Mouse (Mus musculus): ENCODE measurements around the gene Sgsh. TPM values are rescaled to one million over a fixed set of nuclear protein-coding genes. Genes with fewer than 3 reads are reported as not detected.
"Not testable (repeated sequence)": the region's sequence is repeated elsewhere in the genome, so short reads cannot be mapped to it uniquely, and the experiment has no call there.

The Sgsh gene
- total RNA-seq (2021) = 1 to 10 TPM; 3.1 to 3.3 TPM
- long read RNA-seq, experiment 1, partial matches to known transcripts = 0 of 23 reads
- long read RNA-seq, experiment 1, other reads (novel, unspliced or antisense) = 23 of 23 reads
- long read RNA-seq, experiment 2, full-length matches to known transcripts = 1 of 21 reads
- long read RNA-seq, experiment 2, partial matches to known transcripts = 1 of 21 reads
- long read RNA-seq, experiment 2, other reads (novel, unspliced or antisense) = 19 of 21 reads

DNA sequence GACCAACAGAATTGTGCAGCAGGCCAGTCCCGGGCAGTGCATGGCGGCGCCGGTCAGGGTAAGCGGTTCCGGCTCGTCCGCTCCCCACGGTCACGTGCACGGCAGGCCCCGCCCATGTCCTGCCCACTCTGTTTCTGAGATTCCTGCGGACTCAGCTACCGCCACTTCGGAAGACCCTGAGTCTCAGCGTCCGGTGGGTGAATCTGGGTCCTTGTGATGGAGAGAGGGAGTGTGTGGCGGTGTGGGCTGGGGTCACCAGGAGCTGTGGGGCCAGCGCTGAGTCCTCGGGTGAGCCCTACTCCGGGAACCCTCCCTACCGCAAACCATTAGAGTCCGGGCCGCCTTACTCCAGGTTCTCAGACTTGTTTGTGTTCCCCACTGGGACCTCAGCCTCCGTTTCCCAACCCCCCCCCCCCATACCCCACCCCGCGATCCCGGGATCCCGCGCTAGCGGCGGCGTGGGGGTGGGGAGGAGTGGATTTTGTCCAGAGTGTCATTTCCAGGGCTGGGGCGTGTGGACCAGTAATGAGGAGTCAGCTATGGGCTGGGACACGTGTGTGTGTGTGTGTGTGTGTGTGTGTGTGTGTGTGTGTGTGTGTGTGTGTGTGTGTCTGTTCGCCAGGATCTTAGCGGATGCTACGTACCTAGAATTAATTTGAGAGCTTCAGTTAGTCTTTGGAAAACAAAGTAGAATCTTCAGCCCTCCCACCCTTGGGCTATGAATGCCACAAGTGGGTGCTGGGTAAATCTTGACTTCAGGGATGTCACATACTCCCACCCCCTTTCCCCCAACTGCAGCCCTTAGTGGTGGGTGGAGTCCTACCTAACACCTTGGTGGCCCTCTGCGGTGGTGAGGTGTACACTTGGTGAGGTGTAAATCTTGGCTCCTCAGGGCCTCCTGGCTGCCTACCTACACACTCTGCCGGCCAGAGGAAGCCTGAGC is at the start of gene Sgsh, which contains the start of gene Slc26a11:
Gene Sgsh, minus strand, starts transcription at position 94 of the 943 bp plus-strand sequence.
Gene Slc26a11, plus strand, starts transcription at position 115 of the 943 bp plus-strand sequence.
- DNase-seq = peak; percentile 86

DNA sequence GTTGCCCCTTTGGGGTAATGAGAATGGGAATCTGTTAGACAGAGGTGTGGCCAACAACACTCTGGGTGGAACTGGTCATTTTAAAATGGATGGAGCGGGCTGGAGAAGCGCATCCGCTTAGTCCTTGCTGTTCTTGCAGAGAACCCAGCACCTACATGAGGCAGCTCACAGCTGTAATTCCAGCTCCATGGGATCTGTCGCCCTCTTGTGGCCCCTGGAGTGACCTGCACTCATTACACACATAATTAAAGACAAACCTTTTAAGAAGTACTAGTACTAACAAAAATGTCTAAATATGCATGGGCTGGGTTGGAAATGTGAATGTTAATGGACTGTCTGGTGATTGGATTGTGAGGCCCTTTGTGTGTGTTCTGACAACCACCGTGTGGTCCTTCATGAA is 49.3 kb upstream of the Sgsh start:
- no peak for DNase-seq

DNA sequence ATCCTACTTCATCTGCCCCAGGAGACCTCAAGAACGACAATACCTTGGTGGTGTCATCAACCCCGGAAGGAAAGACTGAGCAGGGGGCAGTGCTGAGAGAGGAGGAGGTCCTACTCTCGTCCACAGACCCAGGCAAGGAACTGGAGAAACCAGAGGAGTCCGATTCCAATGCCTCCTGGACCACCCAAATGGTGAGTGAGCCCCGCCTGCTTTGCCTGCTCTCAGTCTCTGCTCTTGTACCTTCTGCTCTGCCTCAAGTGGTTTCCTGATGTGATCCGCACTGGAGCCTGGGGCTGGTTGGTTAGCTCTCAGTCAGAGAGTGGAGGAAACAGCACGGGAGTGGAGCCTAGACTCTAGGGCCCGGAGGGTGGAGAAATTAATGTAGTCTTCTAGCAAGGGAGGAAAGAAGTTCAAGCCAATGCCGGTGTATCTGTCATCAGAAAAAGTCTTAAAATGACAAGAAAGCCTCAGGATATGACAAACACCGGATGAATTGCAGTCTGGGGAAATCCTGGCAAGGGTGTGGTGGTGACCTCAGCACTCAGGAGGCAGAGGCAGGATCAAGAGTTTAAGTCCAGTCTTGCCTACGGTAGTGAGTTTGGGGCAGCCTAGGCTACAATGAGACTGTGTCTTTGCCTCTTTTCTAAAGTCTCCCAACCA is 47.3 kb upstream of the Sgsh start:
- no peak for DNase-seq

DNA sequence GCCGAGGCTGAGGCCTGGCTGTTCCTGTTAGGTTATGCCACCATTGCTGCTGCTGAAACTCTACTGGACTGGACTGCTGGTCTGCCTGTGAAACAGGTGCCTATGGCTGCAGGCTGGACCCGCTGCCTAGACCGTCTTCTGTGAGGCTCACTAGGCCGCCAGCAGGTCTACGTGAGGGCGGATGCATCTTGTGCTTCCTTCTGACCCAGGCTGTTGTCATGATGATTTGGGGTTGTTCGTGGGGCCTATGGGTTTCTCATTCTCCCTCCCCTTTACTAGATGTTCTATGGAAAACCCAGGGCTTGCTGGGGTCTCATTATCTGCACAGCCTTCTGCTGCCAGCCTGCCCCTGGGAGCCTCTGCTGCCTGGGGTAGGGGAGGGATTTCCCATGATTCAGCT is 41.1 kb upstream of the Sgsh start:
- no peak for DNase-seq

DNA sequence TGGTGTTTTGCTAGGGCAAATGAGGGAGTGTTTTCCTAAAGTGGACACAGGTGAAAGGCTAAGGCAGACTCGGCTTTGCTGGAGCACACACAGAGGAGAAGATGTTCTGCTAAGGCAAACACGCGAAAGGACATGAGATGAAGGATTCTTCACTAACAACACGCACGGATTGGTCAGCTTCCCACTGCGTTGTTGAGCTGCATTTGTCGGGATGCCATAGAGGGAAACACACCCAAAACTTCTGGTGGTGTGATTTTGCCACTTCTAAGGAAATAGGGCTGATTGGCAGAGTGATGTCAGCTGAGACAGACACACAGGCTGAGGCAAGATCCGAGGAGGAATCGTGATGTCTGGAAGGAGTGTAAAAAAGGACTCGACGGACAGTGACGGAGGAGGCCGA is 40.6 kb upstream of the Sgsh start:
- no peak for DNase-seq

DNA sequence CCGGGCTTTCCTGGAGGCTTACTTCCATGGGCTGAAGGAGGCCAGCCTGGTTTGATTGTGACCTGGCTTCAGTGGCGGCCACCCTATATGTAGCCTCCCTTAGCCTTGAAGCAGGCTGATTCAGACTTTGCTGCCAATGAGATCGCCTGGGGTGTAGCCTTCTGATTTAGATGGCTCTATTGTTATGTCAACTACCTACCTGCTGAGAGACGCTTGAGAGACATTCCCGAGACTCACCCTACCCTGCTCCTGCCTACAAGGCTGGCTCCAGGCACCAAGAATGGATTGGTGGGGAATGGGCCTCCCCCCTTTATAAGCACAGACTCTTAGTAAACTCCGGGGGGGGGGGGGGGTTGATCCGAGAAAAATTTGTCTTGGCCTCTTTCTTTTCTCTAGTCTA is 40.1 kb upstream of the Sgsh start:
- no peak for DNase-seq

DNA sequence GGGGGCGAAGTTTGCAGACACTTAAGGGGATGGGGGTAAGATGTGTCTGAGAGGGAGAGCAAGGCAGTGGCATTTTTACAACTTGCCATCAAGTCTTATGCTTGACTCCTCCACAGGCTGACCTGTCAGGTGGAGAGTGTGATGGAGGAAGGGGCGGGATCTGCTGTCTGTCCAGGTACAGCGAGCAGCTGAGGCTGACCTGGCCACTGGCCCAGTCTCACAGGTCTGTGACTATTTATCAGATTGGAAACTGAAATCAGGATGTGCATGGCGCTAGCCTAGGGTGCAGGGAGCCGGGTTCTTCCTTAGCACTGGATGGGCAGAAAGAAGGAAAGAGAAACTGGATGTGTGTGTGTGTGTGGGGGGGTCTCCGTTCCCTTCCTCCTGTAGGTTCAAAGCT is 38.9 kb upstream of the Sgsh start:
- no peak for DNase-seq

DNA sequence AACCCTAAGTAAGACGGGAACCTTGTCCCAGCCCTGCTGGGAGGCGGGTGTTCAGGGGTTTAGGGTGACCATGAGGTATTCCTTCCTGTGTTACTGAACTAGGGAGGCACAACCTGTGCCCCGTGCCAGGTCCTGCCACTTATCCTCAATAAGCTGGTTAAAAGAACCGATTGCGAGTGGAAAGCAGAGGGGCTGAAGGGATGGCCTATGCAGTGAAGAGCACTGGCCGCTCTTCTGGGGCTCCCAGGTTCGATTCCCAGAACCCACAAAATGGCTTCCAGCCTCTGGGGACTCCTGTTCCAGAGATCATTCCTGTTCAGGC is 38.1 kb upstream of the Sgsh start:
- no peak for DNase-seq

DNA sequence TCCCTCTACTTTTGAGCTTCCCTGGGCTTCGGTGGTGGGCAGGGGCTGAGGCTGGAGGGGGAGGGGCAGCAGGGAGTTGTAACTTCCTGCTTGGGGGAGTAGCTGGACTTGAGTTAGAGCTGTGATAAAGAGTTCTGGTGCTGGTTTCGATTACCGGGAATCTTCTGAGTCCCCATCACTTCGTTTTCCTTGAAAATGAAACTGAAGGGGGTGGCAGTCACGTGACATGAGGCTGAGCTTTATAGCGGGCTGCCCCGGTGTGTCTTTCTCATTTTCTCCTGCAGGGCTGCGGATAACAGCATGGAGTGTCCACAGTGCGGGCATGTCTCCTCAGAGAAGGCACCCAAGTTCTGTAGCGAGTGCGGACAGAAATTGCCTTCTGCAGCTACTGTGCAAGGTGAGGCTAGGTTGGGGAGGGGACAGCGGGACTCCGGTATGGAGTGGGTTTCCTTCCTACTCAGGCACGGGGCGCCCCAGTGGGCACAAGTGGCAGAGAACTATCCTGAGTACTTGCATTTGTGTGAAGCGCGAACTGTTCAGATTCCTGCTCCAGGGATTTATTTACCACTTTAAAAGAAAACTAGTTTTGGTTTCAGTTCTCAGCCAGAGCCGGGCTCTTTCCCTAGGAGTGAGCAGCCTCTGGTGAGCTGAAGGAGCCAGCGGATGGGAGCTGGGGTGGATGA is 37.6 kb upstream of the Sgsh start, which contains the start of gene Rnf213:
Gene Rnf213, plus strand, starts transcription at position 301 of the 683 bp plus-strand sequence.
- DNase-seq = peak; percentile 48

DNA sequence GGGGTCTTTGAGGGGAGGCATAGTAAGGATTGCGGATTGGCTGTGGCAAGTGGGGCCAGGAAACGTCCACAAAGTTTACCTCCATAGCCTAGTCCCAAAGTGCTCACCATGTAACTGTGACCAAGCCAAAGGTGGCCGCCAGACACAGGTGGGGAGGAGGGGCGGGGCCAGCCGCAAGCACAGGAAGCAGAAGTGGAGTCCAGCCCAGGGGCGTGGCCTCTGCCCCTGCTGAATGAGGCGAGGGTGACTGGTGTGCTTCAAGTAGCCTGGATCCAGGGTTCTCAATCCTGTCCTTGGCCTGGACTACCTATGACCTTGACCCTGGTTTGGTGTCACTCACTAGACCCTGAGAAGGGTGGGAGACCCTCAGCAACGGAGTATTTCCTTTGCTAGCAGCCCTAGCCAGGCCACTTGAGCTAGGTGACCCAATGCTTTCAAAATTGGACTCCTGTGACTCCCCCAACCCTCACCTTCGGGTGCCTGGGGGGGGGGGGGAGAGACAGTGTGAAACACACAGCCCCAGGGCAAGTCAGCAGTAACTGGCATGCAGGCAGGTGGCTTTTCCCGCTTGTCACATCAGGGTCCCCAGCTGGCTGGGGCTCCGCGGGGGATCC is 36.8 kb upstream of the Sgsh start:
- peak; percentile 50 for DNase-seq

DNA sequence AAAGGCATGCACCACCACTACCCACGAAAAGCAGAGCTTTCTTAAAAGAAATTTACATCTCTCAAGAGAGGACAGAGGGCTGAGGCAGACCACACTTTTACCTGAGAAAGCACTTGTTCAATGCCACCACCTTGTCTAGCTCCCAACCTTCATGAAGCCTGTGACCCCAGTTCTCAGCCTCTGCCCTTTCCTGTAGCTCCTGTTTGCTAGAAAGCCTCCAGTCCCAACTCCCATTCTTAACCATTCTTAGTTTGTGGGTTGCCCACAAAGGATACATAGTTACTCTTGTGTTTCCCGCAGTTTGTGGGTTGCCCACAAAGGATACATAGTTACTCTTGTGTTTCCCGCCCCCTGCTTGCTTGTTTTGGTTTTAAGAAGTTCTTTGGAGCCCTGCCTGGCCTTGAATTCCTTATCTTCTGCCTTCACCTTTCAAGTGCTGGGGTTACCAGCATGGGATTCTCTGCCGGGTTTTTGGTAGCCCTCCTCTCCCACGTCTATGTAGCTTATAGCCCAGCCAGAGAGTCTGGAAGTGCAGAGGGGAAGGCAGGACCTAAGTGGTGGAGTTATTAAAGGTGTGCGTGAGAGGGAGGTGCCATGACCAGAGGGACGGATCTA is 36.2 kb upstream of the Sgsh start:
- no peak for DNase-seq

DNA sequence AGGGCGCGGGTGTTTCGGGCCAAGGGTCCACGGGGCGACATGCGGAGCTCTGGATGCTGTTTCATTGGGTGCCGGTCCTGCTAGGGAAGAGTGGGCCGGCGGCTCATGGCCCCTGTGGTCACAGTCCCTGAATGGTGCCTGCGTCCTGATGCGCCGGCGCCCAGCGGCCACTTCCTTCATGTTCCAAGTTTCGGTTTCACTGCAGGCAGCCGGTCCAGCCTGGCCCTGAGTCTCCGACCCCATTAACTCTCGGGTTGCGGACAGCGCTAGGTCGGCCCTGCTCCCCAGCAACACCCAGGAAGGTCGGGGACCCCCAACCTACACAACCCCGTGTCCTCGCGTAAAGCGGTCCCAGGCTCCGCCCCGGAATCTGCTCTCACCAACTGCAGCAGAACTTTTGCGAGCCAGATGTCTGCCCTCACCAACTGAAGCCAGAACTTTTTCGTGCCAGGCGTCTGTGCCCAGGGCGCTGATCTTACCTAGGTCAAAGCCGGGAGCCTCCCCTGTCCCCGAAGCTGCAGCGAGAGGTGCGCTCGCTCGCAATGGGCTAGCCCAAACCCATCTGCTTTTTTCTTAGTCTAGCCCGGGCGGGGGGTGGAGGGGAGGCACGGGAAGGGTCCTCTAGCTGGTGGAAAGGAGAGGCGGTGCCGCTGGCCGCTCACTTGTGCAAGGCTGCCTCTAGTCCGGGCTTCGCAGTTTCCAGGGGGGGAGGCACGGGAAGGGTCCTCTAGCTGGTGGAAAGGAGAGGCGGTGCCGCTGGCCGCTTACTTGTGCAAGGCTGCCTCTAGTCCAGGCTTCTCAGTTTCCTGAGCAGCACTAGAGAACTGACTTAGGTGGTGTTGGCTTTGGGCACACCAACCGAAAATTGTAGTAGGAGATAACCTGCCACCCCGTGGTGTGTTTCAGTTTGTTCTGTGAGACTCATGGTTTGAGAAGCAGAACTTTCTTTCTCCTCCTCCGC is 35.2 kb upstream of the Sgsh start:
- DNase-seq = peak; percentile 76

DNA sequence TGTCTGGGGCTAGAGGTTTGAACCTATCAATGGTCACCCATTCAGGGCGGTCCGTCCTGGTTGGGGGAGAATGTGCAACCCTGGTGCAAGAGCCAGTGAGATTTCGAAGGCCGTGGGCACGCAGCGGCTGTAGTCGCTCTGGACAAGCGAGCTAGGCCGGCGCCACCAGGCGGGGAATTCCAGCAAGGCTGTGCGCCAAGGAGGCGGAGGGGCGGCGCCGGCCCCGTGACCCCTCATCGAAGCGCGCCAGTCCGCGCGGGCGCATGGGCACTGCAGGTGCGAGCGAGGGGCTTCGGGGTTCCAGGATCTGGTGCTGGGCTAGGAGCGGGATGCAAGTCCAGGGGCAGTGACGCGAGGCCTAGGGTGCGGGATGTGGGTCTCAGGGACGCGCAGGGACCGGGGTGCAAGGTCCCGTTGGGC is 34.5 kb upstream of the Sgsh start:
- no peak for DNase-seq

DNA sequence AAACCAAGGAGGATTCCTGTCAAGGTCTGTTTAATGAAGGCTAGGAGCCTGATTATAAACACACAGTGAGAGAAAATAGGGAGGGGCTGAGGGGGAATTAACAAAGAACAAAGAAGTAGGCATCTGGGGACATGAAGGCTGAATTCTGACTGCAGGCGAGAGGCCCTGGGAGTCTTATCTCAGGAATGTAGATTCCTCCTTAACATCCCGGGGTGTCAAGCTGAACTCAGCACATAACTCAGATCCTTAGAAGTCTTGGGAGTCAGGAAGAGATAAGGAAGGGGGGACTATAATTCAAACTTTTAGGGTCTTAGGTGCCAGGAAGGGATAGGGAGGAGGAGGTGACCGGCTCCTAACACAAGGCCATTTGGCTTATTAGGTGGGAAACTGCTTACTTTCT is 31.9 kb upstream of the Sgsh start:
- DNase-seq = not testable (repeated sequence)

DNA sequence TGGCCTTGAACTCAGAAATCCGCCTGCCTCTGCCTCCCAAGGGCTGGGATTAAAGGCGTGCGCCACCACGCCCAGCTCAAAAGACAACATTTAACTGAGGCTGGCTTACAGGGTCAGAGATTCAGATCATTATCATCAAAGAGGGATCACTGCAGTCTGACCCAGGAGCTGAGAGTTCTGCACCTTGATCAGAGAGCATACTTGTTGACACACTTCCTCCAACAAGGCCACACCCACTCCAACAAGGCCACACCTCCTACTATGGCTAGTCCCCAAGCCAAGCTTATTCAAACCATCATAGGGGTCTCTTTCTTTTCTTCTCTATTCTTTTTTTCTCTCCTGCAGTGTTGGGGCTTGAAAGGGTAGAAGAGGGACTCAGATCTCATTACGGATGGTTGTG is 31.0 kb upstream of the Sgsh start:
- DNase-seq = no peak

DNA sequence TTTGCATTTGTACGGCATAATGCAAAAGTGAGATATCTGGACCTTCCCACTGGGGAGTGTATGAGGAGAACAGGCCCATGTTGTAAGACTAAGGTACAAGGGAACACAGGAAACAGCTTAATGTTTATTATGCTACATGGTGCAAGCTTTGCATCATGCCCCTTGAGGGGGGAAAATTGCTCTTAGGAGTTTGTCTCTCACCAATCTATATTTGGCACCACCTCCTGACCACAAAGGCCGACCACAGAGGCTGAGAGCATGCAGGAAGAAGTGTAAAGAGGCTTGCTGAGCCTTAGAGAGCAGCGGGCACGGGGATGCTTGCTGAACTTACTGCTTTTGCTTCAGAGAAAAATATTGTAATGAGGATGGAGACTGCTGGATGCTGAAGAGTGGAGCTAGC is 29.6 kb upstream of the Sgsh start:
- no peak for DNase-seq

DNA sequence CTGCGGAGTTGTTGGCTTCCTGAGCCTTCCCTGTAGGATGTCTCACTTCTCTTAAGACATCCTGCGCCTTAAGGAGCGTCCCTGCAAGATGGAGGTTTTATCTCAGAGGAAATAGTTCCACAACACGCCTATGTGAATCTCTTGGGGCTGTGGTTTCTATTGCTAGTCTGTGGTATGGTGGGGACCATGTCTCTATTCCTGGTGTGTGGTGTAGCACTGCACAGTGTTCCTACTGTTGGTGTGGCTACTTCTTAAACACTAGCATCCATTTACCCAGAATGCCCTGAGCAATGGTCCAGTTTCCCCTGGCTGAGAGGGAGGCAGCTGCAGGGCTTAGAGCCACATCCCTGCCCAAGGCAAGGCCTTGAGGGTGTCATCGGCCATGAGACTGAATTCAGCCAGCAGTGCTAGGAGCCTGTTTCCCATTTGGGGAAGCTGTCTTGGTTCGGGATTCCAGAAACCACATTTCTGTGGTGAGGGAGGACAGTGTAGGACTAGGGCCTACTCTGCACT is 27.1 kb upstream of the Sgsh start:
- no peak for DNase-seq

DNA sequence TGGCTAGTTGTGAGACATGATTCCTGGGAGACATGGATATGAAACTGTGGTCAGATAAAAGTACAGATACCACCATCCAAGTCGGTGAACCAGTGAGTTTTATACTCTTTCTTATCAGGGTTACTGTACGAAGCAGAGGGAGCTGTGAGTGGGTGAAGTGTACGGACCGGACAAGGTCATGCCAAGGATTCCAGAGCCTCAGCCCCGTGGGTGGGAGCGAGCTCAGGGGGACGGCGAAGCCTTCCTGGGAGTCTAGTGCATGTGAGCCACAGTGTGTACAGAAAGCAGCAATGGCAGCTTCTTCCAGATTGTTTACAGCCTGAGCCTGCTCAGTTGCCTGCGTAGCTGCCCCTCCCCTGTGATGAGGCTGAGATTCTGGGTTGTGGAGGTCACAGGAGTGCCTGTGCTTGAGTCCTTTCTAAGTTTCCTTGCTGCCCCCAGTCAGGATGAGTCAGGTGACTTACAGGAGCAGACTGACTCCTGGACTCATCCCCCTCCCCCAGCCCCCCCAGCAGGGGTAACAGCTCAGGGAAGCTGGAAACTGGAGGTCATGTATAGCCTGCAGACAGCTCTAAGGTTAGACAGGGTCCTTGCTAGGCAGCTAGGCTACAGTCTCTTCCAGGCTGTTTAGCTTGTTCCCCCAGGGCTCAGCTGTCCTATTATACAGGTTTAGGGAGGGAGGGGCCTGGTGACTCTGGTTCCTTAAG is 26.4 kb upstream of the Sgsh start:
- DNase-seq = no peak

DNA sequence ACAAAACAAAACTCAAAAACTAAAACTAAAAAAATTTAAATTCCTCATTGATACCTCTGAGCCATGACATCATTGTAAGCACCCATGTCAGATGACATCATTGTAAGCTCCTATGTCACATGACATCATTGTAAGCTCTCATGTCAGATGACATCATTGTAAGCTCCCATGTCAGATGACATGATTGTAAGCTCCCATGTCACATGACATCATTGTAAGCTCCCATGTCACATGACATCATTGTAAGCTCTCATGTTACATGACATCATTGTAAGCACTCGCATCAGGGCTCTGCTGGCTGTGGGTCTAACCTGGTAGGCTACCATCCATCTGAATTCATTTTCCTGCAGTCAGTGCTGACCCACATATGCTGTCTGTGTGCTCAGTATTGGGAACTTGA is 23.2 kb upstream of the Sgsh start:
- DNase-seq = no peak
